ENCODE assay signal across 20 mouse cellular contexts in genomic region chr11:31542635-31543219, GRCm38 (mm10).
DNase-seq lines count a peak whose midpoint lies in the region; ATAC-seq and TF ChIP-seq lines count a peak whose summit lies in the region.
"Had no signal": no experiment of that assay in that cellular context is flagged by ENCODE, and none has a peak within 500 bp of the region (broad histone marks: within the 10 kb centered on the region; RNA-seq: fewer than 3 reads in every experiment).

No protein-coding gene starts in this region.

- H3K4me3 ChIP-seq in heart, adult 2 months, result no peak overlapping the region
- H3K4me3 ChIP-seq in heart, embryonic 16.5 days (ENCODE audit: low read length), result no peak overlapping the region
- no peak overlapping the region for H3K4me3 ChIP-seq in hindbrain, embryonic 10.5 days
- H3K4me3 ChIP-seq in forebrain, embryonic 13.5 days, result no peak overlapping the region
- H3K4me3 ChIP-seq: embryonic facial prominence, embryonic 13.5 days; erythroblast, embryonic 14.5 days; forebrain, embryonic 12.5 days; stomach, embryonic 15.5 days had no signal

- WGBS in heart, adult 2 months, result 43% methylated on average over 8 of the region's 8 CpGs
- WGBS in heart, embryonic 16.5 days, result 39% methylated on average over 8 of the region's 8 CpGs
- 85% methylated on average over 8 of the region's 8 CpGs for WGBS in hindbrain, embryonic 10.5 days
- WGBS in forebrain, embryonic 13.5 days, result 85% methylated on average over 8 of the region's 8 CpGs

- peak; percentile 80 for ATAC-seq in heart, embryonic 16.5 days (replicated peaks; ENCODE audit: extremely low read depth, insufficient read depth, low FRiP score)
- ATAC-seq in forebrain, embryonic 13.5 days, result no peak
- ATAC-seq: activated CD4-positive, CD25-positive, alpha-beta regulatory T cell, adult 4 months had no signal

- no peaks in the 10 kb centered on the region for H3K9me3 ChIP-seq in heart, embryonic 16.5 days (replicated peaks; ENCODE audit: control insufficient read depth, low read length)
- no peaks in the 10 kb centered on the region for H3K9me3 ChIP-seq in hindbrain, embryonic 10.5 days
- no peaks in the 10 kb centered on the region for H3K9me3 ChIP-seq in forebrain, embryonic 13.5 days (replicated peaks)
- H3K9me3 ChIP-seq: embryonic facial prominence, embryonic 13.5 days; forebrain, embryonic 12.5 days; stomach, embryonic 15.5 days had no signal

- peak in 1 of 2 experiments; percentile 39 for DNase-seq in heart, adult 2 months
- no peak for DNase-seq in heart, postnatal 36 days
- peak; percentile 10 for DNase-seq in testis, postnatal 10 days (ENCODE audit: low spot score)
- no peak for DNase-seq in testis, postnatal 14 days (ENCODE audit: low spot score)
- no peak for DNase-seq in hindbrain, embryonic 10.5 days (ENCODE audit: low spot score)
- DNase-seq: adrenal gland, adult 8-10 months; cerebellum, adult 18-20 months; cerebellum, postnatal 14 days; gastrocnemius, postnatal 36 days; kidney, adult 18-20 months; lung, adult 18-20 months; lung, postnatal 10 days had no signal

- no peaks in the 10 kb centered on the region for H3K4me1 ChIP-seq in heart, adult 2 months (ENCODE audit: control insufficient read depth, insufficient read depth, low read length)
- H3K4me1 ChIP-seq in heart, embryonic 16.5 days (ENCODE audit: control insufficient read depth, insufficient read depth, low read length), result 0 out of 2 replicates have a peak, but pooled peaks cover 9% of the 10 kb centered on the region
- no peaks in the 10 kb centered on the region for H3K4me1 ChIP-seq in hindbrain, embryonic 10.5 days (replicated peaks)
- H3K4me1 ChIP-seq in forebrain, embryonic 13.5 days, result no peaks in the 10 kb centered on the region
- H3K4me1 ChIP-seq: embryonic facial prominence, embryonic 13.5 days; forebrain, embryonic 12.5 days; stomach, embryonic 15.5 days had no signal

- TF ChIP-seq CTCF in heart, adult 2 months (IDR thresholded peaks at IDR 0.05), result no peak

- H3K9ac ChIP-seq in heart, adult 2 months (ENCODE audit: low read depth, low read length), result no peak overlapping the region
- no peak overlapping the region for H3K9ac ChIP-seq in heart, embryonic 16.5 days (ENCODE audit: low read length)
- no peak overlapping the region for H3K9ac ChIP-seq in forebrain, embryonic 13.5 days
- H3K9ac ChIP-seq: embryonic facial prominence, embryonic 13.5 days; forebrain, embryonic 12.5 days; stomach, embryonic 15.5 days had no signal

- H3K27me3 ChIP-seq in heart, adult 2 months (ENCODE audit: control insufficient read depth, insufficient read depth, low read length), result no peaks in the 10 kb centered on the region
- H3K27me3 ChIP-seq in heart, embryonic 16.5 days (ENCODE audit: control insufficient read depth, insufficient read depth, low read length), result no peaks in the 10 kb centered on the region
- no peaks in the 10 kb centered on the region for H3K27me3 ChIP-seq in hindbrain, embryonic 10.5 days (ENCODE audit: insufficient read depth, poor library complexity, severe bottlenecking)
- no peaks in the 10 kb centered on the region for H3K27me3 ChIP-seq in forebrain, embryonic 13.5 days
- H3K27me3 ChIP-seq: embryonic facial prominence, embryonic 13.5 days; forebrain, embryonic 12.5 days; stomach, embryonic 15.5 days had no signal

- TF ChIP-seq EP300 in heart, adult 2 months (IDR thresholded peaks at IDR 0.05; ENCODE audit: insufficient read depth, low read depth, low read length), result peak; percentile 74; the same call in 1 of the 2 replicates

- no peaks in the 10 kb centered on the region for H3K79me2 ChIP-seq in heart, adult 2 months (replicated peaks; ENCODE audit: control insufficient read depth, insufficient read depth, low read length)

- H3K36me3 ChIP-seq in heart, adult 2 months (ENCODE audit: control insufficient read depth, insufficient read depth, low read length), result no peaks in the 10 kb centered on the region
- no peaks in the 10 kb centered on the region for H3K36me3 ChIP-seq in heart, embryonic 16.5 days (ENCODE audit: control insufficient read depth, insufficient read depth)
- no peaks in the 10 kb centered on the region for H3K36me3 ChIP-seq in hindbrain, embryonic 10.5 days
- H3K36me3 ChIP-seq in forebrain, embryonic 13.5 days (ENCODE audit: poor library complexity, severe bottlenecking), result no peaks in the 10 kb centered on the region
- H3K36me3 ChIP-seq: embryonic facial prominence, embryonic 13.5 days; forebrain, embryonic 12.5 days; stomach, embryonic 15.5 days had no signal

- no peak overlapping the region for H3K4me2 ChIP-seq in heart, embryonic 16.5 days (ENCODE audit: low read depth, low read length)
- H3K4me2 ChIP-seq in forebrain, embryonic 13.5 days, result no peak overlapping the region
- H3K4me2 ChIP-seq: embryonic facial prominence, embryonic 13.5 days; forebrain, embryonic 12.5 days; midbrain, embryonic 11.5 days; stomach, embryonic 15.5 days had no signal

- intact Hi-C loops in heart, adult 2 months (cut with DNase I), result no loop called here
- intact Hi-C loops in heart, postnatal 36 days (cut with DNase I), result no loop called here

- H3K27ac ChIP-seq in heart, adult 2 months, result no peak overlapping the region; the same call in 1 of the 2 replicates
- peak overlapping the region; percentile 59 for H3K27ac ChIP-seq in heart, embryonic 16.5 days (ENCODE audit: low read length)
- no peak overlapping the region for H3K27ac ChIP-seq in hindbrain, embryonic 10.5 days
- no peak overlapping the region for H3K27ac ChIP-seq in forebrain, embryonic 13.5 days
- H3K27ac ChIP-seq: embryonic facial prominence, embryonic 13.5 days; forebrain, embryonic 12.5 days; stomach, embryonic 15.5 days had no signal

- TF ChIP-seq POLR2A in heart, adult 2 months (IDR thresholded peaks at IDR 0.05; ENCODE audit: insufficient read depth, low read depth, low read length), result no peak
